Mouse (Mus musculus) spleen, adult 2 months (tissue): ENCODE data around the gene Fgfr4.

Experiments used
- CTCF ChIP-seq: fragments of 200-500 bp; IDR thresholded peaks from 2 replicates; pipeline ENCODE4 v1.5.1; 2011; ENCODE audit warnings: mild to moderate bottlenecking, inconsistent platforms; ENCODE audit not compliant: insufficient read depth, insufficient read length, insufficient replicate concordance; ENCODE audit errors: extremely low read depth
- POLR2A ChIP-seq: fragments of 200-500 bp; IDR thresholded peaks from 2 replicates; pipeline ENCODE4 v1.6.1; 2011; ENCODE audit warnings: low read depth, low read length, inconsistent platforms

DNA sequence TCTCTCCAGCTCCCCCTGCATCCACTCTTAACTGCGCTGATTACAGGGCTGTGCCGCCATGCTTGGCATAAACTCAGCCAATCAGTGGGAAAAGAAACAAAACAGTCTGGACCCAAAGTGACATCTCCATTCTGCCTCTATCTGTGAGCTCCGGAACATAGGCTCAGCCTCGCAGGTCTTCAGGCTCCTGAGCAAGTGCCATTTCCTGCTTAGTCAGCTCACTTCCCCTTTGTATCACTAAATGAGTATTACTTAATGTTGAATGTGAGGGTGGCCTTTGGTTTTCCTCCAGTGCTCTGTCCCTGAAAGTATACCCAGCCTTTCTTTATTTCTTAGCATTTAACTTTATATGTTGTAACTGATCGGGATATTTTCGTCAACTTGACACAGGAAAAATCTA, 27.5 kb upstream of the Fgfr4 start:
- no peak for TF ChIP-seq CTCF
- TF ChIP-seq POLR2A = no peak
